Comparison of ENCODE assay signal across 10 mouse cellular contexts in the genomic region with DNA sequence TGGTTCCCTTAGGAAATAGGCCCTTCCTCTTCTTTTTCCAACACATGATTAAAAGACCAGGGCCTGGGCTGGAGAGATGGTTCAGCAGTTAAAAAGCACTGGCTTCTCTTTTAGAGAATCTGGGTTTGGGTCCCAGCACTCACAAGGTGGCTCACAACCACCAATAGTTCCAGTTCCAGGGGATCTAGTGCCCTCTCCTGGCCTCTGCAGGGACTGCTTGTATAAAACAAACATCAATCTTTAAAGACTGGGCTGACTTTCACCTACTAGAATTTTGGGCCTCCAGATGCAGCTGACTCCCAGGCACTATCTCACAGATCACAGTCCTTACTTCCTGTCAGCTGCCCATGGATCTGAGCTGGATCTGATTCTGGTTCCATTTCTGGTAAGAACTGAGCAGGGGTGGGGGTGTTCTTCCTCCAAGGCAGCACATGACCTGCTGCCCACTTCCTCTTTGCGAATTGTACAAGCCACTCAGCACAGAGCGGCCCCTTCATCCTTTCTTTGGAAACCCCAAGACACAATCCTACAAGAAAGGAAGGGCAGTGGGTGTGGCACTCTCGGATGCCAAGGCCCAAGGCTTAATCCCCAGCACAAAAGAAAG.
DNase-seq lines count a peak whose midpoint lies in the region; TF ChIP-seq lines count a peak whose summit lies in the region.
"Had no signal": no experiment of that assay in that cellular context is flagged by ENCODE, and none has a peak within 500 bp of the region (broad histone marks: within the 10 kb centered on the region; RNA-seq: fewer than 3 reads in every experiment).

No protein-coding gene starts in this region.

- no peak overlapping the region for H3K4me3 ChIP-seq in lung, adult 2 months (replicated peaks; ENCODE audit: extremely low read depth, low read depth, low read length)
- no peak overlapping the region for H3K4me3 ChIP-seq in limb, embryonic 10.5 days
- H3K4me3 ChIP-seq: embryonic facial prominence, embryonic 12.5 days had no signal

- H3K4me1 ChIP-seq in lung, adult 2 months (ENCODE audit: control insufficient read depth, insufficient read depth, low read length) = no peaks in the 10 kb centered on the region
- H3K4me1 ChIP-seq in limb, embryonic 10.5 days = peaks cover 22% of the 10 kb centered on the region

- DNase-seq in heart, adult 9 months (ENCODE audit: low spot score in 2 of 2) = peak; percentile 42 to 63
- no peak for DNase-seq in heart, postnatal 14 days
- DNase-seq in spleen, adult 18-20 months = peak; percentile 13 to 25
- no peak for DNase-seq in spleen, adult 12 weeks (ENCODE audit: low spot score)
- no peak for DNase-seq in lung, adult 2 months
- peak; percentile 55 for DNase-seq in splenic B cell, adult 2 months (ENCODE audit: low read depth, low spot score)
- no peak for DNase-seq in urinary bladder, adult 18-20 months (ENCODE audit: low spot score in 2 of 2)
- no peak for DNase-seq in limb, embryonic 10.5 days (ENCODE audit: low spot score)
- DNase-seq: right cerebral cortex, postnatal 4 days had no signal

- no peaks in the 10 kb centered on the region for H3K36me3 ChIP-seq in splenic B cell, adult 2 months (ENCODE audit: control insufficient read depth, insufficient read depth, low read length, poor library complexity, severe bottlenecking)
- H3K36me3 ChIP-seq in limb, embryonic 10.5 days = peaks cover 51% of the 10 kb centered on the region

- no peaks in the 10 kb centered on the region for H3K9me3 ChIP-seq in limb, embryonic 10.5 days (replicated peaks)
- H3K9me3 ChIP-seq: embryonic facial prominence, embryonic 12.5 days had no signal

- H3K27ac ChIP-seq in limb, embryonic 10.5 days = no peak overlapping the region
- H3K27ac ChIP-seq: embryonic facial prominence, embryonic 12.5 days had no signal

- intact Hi-C loops in heart, postnatal 14 days (cut with DNase I) = no loop called here

- no peak for TF ChIP-seq POLR2A in lung, adult 2 months (IDR thresholded peaks at IDR 0.05; ENCODE audit: borderline replicate concordance, extremely low read depth, low read depth, low read length)

- peak; percentile 24; the same call in 1 of the 2 replicates for TF ChIP-seq CTCF in lung, adult 2 months (IDR thresholded peaks at IDR 0.05; ENCODE audit: insufficient read depth, low read length)

- WGBS in lung, adult 2 months = 44% methylated on average over 3 of the region's 3 CpGs
- WGBS in limb, embryonic 10.5 days = 93% methylated on average over 3 of the region's 3 CpGs

- H3K27me3 ChIP-seq in splenic B cell, adult 2 months (ENCODE audit: control insufficient read depth, insufficient read depth, low read length, poor library complexity, severe bottlenecking) = no peaks in the 10 kb centered on the region
- H3K27me3 ChIP-seq in limb, embryonic 10.5 days (ENCODE audit: low read depth, poor library complexity, severe bottlenecking) = no peaks in the 10 kb centered on the region
- H3K27me3 ChIP-seq: embryonic facial prominence, embryonic 12.5 days had no signal

Comparison
In these comparisons a context has a peak if more than half of its experiments do, and no peak if none do; other contexts are left out.
1. DNase-seq: peak in heart, adult 9 months (2 of 2), spleen, adult 18-20 months (2 of 2) and splenic B cell, adult 2 months (single experiment); none in heart, postnatal 14 days (0 of 2), spleen, adult 12 weeks (single experiment), lung, adult 2 months (single experiment), urinary bladder, adult 18-20 months (0 of 2) and limb, embryonic 10.5 days (single experiment).